Mouse (Mus musculus): Measurements from ENCODE around the gene 4930449I24Rik. TPM values are rescaled to one million over a fixed set of nuclear protein-coding genes. Genes with fewer than 3 reads are reported as not detected.
"Not testable (repeated sequence)": the region's sequence is repeated elsewhere in the genome, so short reads cannot be mapped to it uniquely, and the experiment has no call there.

Gene 4930449I24Rik
- polyA plus RNA-seq, 1 experiment from 2014 or later: not detected

DNA sequence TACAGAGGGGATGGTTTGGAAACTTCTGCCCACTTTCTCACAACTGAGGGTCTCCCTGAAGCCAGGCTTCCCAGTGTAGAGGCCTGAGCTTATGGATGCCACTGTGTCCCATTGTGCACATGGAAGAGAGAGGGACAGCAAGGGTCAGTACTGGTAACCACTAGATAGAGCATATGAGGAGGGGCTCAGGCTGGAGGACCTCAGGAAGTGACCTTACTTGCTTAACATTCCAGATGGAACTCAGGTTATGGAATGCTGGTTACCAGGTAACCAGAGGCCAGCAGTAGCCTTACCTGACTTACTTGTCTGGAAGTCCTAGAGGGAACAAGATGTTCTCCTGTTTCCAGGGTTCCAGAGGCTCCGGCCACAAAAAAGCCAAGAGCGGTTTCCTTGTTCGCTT, 20.5 kb upstream of the 4930449I24Rik start, which contains the start of gene Gm6408:
TSS of gene Gm6408 (plus strand) at position 301 of the 400 bp plus-strand sequence.
- H3K27ac ChIP-seq (ENCODE audit: low read depth, low read length); H3K9ac ChIP-seq (ENCODE audit: low read depth, low read length); H3K4me3 ChIP-seq (ENCODE audit: low read length); H3K4me1 ChIP-seq (ENCODE audit: control insufficient read depth, insufficient read depth, low read length); ATAC-seq (ENCODE audit: low FRiP score, low TSS enrichment); H3K4me2 ChIP-seq (replicated peaks; ENCODE audit: low read depth, low read length); H3K27me3 ChIP-seq (ENCODE audit: control insufficient read depth, insufficient read depth, low read length); H3K9me3 ChIP-seq (ENCODE audit: control insufficient read depth, low read length); H3K36me3 ChIP-seq (ENCODE audit: control insufficient read depth, insufficient read depth, low read length): not testable (repeated sequence)
- WGBS: no CpG with 5 or more reads among the region's 3 CpGs

- not testable (repeated sequence) for H3K9ac ChIP-seq (ENCODE audit: low read depth, low read length); H3K36me3 ChIP-seq (ENCODE audit: control insufficient read depth, insufficient read depth, low read length); H3K4me3 ChIP-seq (ENCODE audit: low read length); H3K4me1 ChIP-seq (ENCODE audit: control insufficient read depth, insufficient read depth, low read length); ATAC-seq (ENCODE audit: low FRiP score, low TSS enrichment); H3K27me3 ChIP-seq (ENCODE audit: control insufficient read depth, insufficient read depth, low read length); H3K9me3 ChIP-seq (ENCODE audit: control insufficient read depth, low read length); H3K4me2 ChIP-seq (replicated peaks; ENCODE audit: low read depth, low read length); H3K27ac ChIP-seq (ENCODE audit: low read depth, low read length)
- WGBS: 12% methylated on average over 3 of the region's 4 CpGs
Observed at GRCm38 (mm10) chr5:146488959-146489358, 13.2 kb upstream of the 4930449I24Rik start.

- not testable (repeated sequence) for H3K27me3 ChIP-seq (ENCODE audit: control insufficient read depth, insufficient read depth, low read length); H3K4me1 ChIP-seq (ENCODE audit: control insufficient read depth, insufficient read depth, low read length); ATAC-seq (ENCODE audit: low FRiP score, low TSS enrichment); H3K9me3 ChIP-seq (ENCODE audit: control insufficient read depth, low read length); H3K9ac ChIP-seq (ENCODE audit: low read depth, low read length); H3K4me3 ChIP-seq (ENCODE audit: low read length); H3K4me2 ChIP-seq (replicated peaks; ENCODE audit: low read depth, low read length); H3K27ac ChIP-seq (ENCODE audit: low read depth, low read length); H3K36me3 ChIP-seq (ENCODE audit: control insufficient read depth, insufficient read depth, low read length)
- WGBS: no CpG with 5 or more reads among the region's 5 CpGs
Observed at GRCm38 (mm10) chr5:146491063-146491462, 11.1 kb upstream of the 4930449I24Rik start, which contains the start of gene Gm6370. Gene Gm6370, plus strand, starts transcription at chr5:146491363.

GRCm38 (mm10) chr5:146513823-146514222, 11.6 kb downstream of the 4930449I24Rik start, which contains the start of gene Gm3402:
Gene Gm3402, plus strand, starts transcription at chr5:146514123.
- not testable (repeated sequence) for H3K4me1 ChIP-seq (ENCODE audit: control insufficient read depth, insufficient read depth, low read length); H3K4me2 ChIP-seq (replicated peaks; ENCODE audit: low read depth, low read length); H3K27me3 ChIP-seq (ENCODE audit: control insufficient read depth, insufficient read depth, low read length); ATAC-seq (ENCODE audit: low FRiP score, low TSS enrichment); H3K4me3 ChIP-seq (ENCODE audit: low read length); H3K9ac ChIP-seq (ENCODE audit: low read depth, low read length); H3K9me3 ChIP-seq (ENCODE audit: control insufficient read depth, low read length); H3K27ac ChIP-seq (ENCODE audit: low read depth, low read length); H3K36me3 ChIP-seq (ENCODE audit: control insufficient read depth, insufficient read depth, low read length)
- no CpG with 5 or more reads among the region's 5 CpGs for WGBS

- H3K27me3 ChIP-seq (ENCODE audit: control insufficient read depth, insufficient read depth, low read length); H3K4me2 ChIP-seq (replicated peaks; ENCODE audit: low read depth, low read length); H3K9ac ChIP-seq (ENCODE audit: low read depth, low read length); H3K9me3 ChIP-seq (ENCODE audit: control insufficient read depth, low read length); H3K4me3 ChIP-seq (ENCODE audit: low read length); ATAC-seq (ENCODE audit: low FRiP score, low TSS enrichment); H3K36me3 ChIP-seq (ENCODE audit: control insufficient read depth, insufficient read depth, low read length); H3K4me1 ChIP-seq (ENCODE audit: control insufficient read depth, insufficient read depth, low read length); H3K27ac ChIP-seq (ENCODE audit: low read depth, low read length): not testable (repeated sequence)
- 100% methylated on average over 3 of the region's 3 CpGs for WGBS
Observed at GRCm38 (mm10) chr5:146525501-146525900, 23.3 kb downstream of the 4930449I24Rik start, which contains the start of gene Gm3404. Gene Gm3404, plus strand, starts transcription at chr5:146525801.

- H3K4me2 ChIP-seq (replicated peaks; ENCODE audit: low read depth, low read length); ATAC-seq (ENCODE audit: low FRiP score, low TSS enrichment); H3K9me3 ChIP-seq (ENCODE audit: control insufficient read depth, low read length); H3K27ac ChIP-seq (ENCODE audit: low read depth, low read length); H3K4me3 ChIP-seq (ENCODE audit: low read length); H3K9ac ChIP-seq (ENCODE audit: low read depth, low read length); H3K36me3 ChIP-seq (ENCODE audit: control insufficient read depth, insufficient read depth, low read length); H3K4me1 ChIP-seq (ENCODE audit: control insufficient read depth, insufficient read depth, low read length); H3K27me3 ChIP-seq (ENCODE audit: control insufficient read depth, insufficient read depth, low read length): not testable (repeated sequence)
- WGBS: 92% methylated on average over 2 of the region's 3 CpGs
Observed at GRCm38 (mm10) chr5:146537347-146537746, 35.1 kb downstream of the 4930449I24Rik start, which contains the start of gene Gm3409. Gene Gm3409, plus strand, starts transcription at chr5:146537647.

Other genes starting within 250 kb of the 4930449I24Rik start
- 2.3 and 2.7 TPM in 2 replicates for gene Wasf3, start 117.4 kb upstream of the 4930449I24Rik start, polyA plus RNA-seq (2014; fragmentation: Nextera tagmentation; extraction: Ambion mirVana)
- not detected in 2 replicates for gene Gm6408, start 20.4 kb upstream of the 4930449I24Rik start, polyA plus RNA-seq (2014; fragmentation: Nextera tagmentation; extraction: Ambion mirVana)
- gene Gm6370, start 11.0 kb upstream of the 4930449I24Rik start, polyA plus RNA-seq (2014; fragmentation: Nextera tagmentation; extraction: Ambion mirVana): not detected in 2 replicates
- not detected in 2 replicates for gene Gm3402, start 11.7 kb downstream of the 4930449I24Rik start, polyA plus RNA-seq (2014; fragmentation: Nextera tagmentation; extraction: Ambion mirVana)
- gene Gm3404, start 23.4 kb downstream of the 4930449I24Rik start, polyA plus RNA-seq (2014; fragmentation: Nextera tagmentation; extraction: Ambion mirVana): not detected in 2 replicates
- not detected in 2 replicates for gene Gm3409, start 35.2 kb downstream of the 4930449I24Rik start, polyA plus RNA-seq (2014; fragmentation: Nextera tagmentation; extraction: Ambion mirVana)
- not detected in 2 replicates for gene Gm3415, start 53.7 kb downstream of the 4930449I24Rik start, polyA plus RNA-seq (2014; fragmentation: Nextera tagmentation; extraction: Ambion mirVana)
- gene Gpr12, start 82.8 kb downstream of the 4930449I24Rik start, polyA plus RNA-seq (2014; fragmentation: Nextera tagmentation; extraction: Ambion mirVana): 0.23 and 0.51 TPM in 2 replicates